Mouse (Mus musculus) testis, adult 2 months (tissue): ENCODE results near the gene Spata25. TPM values are rescaled to one million over a fixed set of nuclear protein-coding genes. Genes with fewer than 3 reads are reported as not detected.
A peak's percentile ranks its signal among the peaks of the same experiment; 100 is the strongest.
"Not testable (repeated sequence)": the region's sequence is repeated elsewhere in the genome, so short reads cannot be mapped to it uniquely, and the experiment has no call there.

Experiments
- H3K27ac ChIP-seq: fragments of 200-500 bp; 2 replicates; pipeline ENCODE4 v1.5.1; 2012; ENCODE audit warnings: low read depth, low read length; ENCODE audit not compliant: control insufficient read depth, insufficient read depth
- H3K27me3 ChIP-seq: fragments of 200-500 bp; 2 replicates; pipeline ENCODE4 v1.6.1; 2012; ENCODE audit warnings: mild to moderate bottlenecking, low read length, moderate library complexity; ENCODE audit not compliant: control insufficient read depth, insufficient read depth
- H3K36me3 ChIP-seq: fragments of 200-500 bp; 2 replicates; pipeline ENCODE4 v1.6.1; 2012; ENCODE audit warnings: mild to moderate bottlenecking, low read length; ENCODE audit not compliant: control insufficient read depth, insufficient read depth
- H3K4me1 ChIP-seq: fragments of 200-500 bp; 2 replicates; pipeline ENCODE4 v1.6.1; 2012; ENCODE audit warnings: low read length; ENCODE audit not compliant: control insufficient read depth, insufficient read depth
- H3K4me3 ChIP-seq: fragments of 200-500 bp; 2 replicates; pipeline ENCODE4 v1.5.1; 2012; ENCODE audit warnings: low read depth, mild to moderate bottlenecking, low read length, moderate library complexity, mixed read lengths; ENCODE audit not compliant: control insufficient read depth
- CTCF ChIP-seq: fragments of 200-500 bp; IDR thresholded peaks from 2 replicates; pipeline ENCODE4 v1.5.1; 2012; ENCODE audit warnings: low read depth, mild to moderate bottlenecking, inconsistent platforms, low read length, moderate library complexity; ENCODE audit not compliant: control insufficient read depth, insufficient read depth, insufficient replicate concordance
- POLR2A ChIP-seq: fragments of 200-500 bp; IDR thresholded peaks from 2 replicates; pipeline ENCODE4 v1.6.1; 2012; ENCODE audit warnings: low read depth, mild to moderate bottlenecking, inconsistent platforms, low read length, moderate library complexity; ENCODE audit not compliant: control insufficient read depth
- polyA plus RNA-seq: library from polyadenylated mRNA; depleted of rRNA; stranded (reverse); fragments of >200 nt; gene quantifications from 2 replicates; pipeline ENCODE4 v1.2.3, GENCODE M21; 2012

Gene Spata25
- polyA plus RNA-seq, 1 experiment = 154 TPM

DNA sequence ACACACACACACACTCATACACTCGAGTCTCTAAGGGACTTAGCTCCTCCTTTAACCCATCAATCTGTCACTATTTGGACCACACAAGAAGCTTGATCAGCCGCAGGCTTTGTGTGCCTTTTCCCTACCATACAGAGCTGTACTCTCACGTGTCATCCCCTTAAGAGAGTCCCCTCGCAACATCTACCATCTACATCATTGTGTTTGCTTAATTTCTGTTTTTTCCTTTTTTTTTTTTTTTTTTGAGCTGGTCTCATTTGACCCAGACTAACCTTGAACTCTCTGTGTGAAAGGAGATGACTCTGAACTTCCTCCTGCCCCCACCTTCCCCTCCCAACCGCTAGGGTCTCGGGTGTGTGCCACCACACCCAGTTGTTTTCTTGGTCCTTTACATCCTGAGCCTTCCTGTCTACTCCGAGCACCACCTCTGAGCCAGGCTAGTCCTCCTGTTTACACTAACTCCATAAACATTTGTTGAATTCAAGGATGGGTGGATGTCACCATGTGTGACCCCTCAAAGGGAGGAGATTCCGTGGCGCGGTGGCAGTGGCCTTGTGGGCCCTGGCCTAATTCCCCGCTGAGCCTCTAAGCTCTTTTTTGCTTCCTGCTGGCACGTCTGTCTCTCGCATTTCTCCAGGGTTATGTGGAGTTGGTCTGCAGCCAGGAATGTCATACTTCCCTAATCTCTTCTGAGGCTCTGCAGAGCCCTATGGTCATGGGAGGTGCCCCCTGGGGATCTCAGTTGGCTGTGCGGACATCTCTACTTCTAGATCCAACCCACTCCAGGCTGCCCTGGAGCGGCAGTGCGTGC lies 38.6 kb upstream of the Spata25 start:
- peak overlapping the region; percentile 63 for H3K27ac ChIP-seq

DNA sequence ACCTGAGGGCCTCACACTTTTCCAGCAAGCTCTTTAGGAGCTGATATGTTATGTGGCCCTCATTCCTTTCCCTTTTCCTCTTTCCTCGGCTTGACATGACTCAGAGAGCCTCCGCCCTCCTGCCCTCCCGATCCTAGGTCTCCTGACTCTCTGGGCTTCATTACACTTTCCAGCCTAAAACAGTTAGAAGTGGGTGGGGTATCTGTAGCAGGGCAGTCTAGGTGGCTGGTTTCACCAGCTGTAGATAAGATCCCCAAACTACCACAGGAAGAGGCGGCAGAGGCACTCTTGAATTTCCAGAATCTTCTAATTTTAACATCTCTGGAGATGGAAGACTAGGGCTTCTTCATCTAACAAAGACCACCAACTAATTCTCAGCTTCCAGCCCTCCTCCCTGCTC lies 36.3 kb upstream of the Spata25 start:
- no peak overlapping the region for H3K27ac ChIP-seq
- H3K27me3 ChIP-seq = no peaks in the 10 kb centered on the region
- no peaks in the 10 kb centered on the region for H3K36me3 ChIP-seq
- H3K4me1 ChIP-seq = peaks cover 10% of the 10 kb centered on the region
- no peak overlapping the region for H3K4me3 ChIP-seq
- no peak for TF ChIP-seq POLR2A
- no peak for TF ChIP-seq CTCF

More for the DNA sequence above, 38.6 kb upstream of the Spata25 start:
- no peak for TF ChIP-seq POLR2A
- H3K4me1 ChIP-seq = peaks cover 10% of the 10 kb centered on the region
- no peaks in the 10 kb centered on the region for H3K27me3 ChIP-seq
- no peaks in the 10 kb centered on the region for H3K36me3 ChIP-seq
- no peak overlapping the region for H3K4me3 ChIP-seq

DNA sequence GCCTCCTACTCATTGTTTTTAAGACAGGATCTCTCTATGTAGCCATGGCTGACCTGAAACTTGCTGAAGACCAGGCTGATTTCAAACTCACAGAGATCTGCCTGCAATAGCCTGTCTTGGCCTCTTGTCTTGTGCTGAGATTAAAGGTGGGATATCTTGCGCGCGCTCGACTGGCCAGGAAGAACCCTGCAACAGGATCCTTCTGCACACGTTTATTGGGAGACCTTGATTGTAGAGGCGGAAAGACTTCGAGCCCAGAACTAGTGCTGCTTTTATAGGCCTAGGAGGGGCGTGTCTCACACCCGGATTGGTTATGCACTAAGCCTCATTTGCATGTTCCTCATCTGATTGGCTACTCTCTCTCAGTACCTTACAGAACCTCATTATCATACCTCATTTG lies 35.1 kb upstream of the Spata25 start:
- H3K4me1 ChIP-seq = peaks cover 10% of the 10 kb centered on the region
- not testable (repeated sequence) for H3K4me3 ChIP-seq, H3K27me3 ChIP-seq, H3K36me3 ChIP-seq, H3K27ac ChIP-seq

DNA sequence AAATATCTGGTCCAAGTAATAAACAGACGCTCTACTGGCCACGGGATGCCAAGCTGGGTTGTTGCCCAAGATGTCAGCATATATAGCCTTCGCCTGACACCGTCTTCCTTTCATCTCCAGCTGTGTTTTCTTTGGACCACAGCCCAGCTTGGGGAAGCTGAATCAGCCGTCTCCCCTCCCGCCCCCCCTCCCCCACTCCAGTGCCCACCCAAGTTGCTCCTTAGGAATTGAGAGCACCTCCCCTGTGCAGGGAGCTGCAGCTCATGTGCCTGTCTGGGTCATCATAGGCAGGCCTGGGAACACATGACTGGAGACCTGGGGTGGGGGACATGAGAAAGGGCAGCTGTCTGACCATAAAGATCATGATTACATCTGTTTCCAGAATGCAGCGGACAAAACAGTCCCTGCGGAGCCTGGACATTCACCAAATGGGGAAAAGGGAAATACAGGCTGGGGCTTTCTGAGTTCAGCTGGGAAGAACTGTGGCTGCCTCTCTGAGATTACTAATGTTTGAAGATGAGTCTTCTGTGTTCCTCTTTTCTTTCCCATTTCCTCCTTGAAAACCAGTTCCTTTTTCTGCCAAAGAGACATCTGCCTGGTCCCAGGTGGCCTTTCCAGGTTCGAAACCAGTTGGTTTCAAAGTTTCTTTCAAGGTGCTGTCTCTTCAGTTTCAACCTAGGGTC lies 34.0 kb upstream of the Spata25 start:
- H3K4me3 ChIP-seq = no peak overlapping the region
- no peaks in the 10 kb centered on the region for H3K27me3 ChIP-seq
- no peak for TF ChIP-seq POLR2A
- H3K4me1 ChIP-seq = peaks cover 5% of the 10 kb centered on the region
- no peaks in the 10 kb centered on the region for H3K36me3 ChIP-seq
- H3K27ac ChIP-seq = peak overlapping the region; percentile 72

DNA sequence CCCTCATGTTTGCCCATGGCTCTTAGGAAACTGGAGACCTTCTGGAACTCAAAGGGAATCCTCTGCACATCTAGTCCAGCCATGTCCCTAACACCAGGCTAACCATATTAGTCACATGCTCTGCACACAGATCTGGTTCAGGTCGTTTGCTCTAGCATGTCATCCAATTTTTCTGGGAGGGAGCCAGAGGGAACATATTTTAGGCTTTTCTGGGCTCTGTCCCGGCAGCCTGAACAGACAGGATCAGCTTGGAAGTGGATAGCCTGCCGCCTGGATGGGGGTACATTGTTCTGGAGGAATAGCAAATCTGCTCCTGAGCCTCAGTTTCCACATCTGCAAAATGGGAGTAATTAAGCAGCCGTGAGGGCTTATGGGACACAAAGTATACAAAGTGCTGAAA lies 32.8 kb upstream of the Spata25 start:
- H3K4me3 ChIP-seq = no peak overlapping the region
- no peaks in the 10 kb centered on the region for H3K27me3 ChIP-seq
- no peaks in the 10 kb centered on the region for H3K36me3 ChIP-seq
- H3K4me1 ChIP-seq = peaks cover 7% of the 10 kb centered on the region
- no peak for TF ChIP-seq POLR2A
- TF ChIP-seq CTCF = no peak
- H3K27ac ChIP-seq = no peak overlapping the region; the same call in 1 of the 2 replicates

DNA sequence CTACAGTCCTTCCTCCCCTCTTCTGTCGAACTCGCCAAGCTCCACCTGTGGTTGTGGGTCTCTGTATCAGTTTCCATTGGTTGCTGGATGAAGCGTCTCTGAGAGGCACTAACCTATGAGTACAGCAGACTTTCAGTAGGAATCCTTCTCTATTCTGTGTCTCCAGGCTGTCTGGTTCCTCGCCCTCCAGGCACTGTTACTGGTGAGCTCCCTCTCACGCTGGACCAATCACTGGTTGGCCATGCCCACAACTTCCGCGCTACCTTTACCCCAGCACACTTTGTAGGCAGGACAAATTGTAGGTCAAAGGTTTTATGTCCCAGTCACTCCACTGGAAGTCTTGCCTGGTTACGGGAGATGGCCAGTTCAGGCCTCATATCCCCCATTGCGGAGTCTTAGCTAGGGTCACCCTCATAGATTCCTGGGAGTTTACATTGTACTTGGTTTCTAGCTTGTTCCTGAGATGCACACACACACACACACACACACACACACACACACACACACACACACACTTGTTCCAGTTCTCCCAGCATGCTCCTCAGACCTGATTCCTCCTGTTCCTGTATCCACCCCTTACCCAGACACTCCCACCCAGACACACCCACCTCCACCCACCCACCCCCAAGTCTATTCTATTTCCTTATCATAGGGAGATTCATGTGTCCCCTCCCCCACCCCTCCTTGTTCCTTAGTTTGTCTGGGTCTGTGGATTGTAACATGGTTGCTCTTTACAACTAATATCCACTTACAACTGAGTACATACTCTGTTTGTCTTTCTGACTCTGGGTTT lies 31.5 kb upstream of the Spata25 start:
- TF ChIP-seq POLR2A (no peak), CTCF (no peak)
- H3K4me1 ChIP-seq = peaks cover 7% of the 10 kb centered on the region
- no peak overlapping the region for H3K4me3 ChIP-seq
- no peaks in the 10 kb centered on the region for H3K36me3 ChIP-seq
- H3K27me3 ChIP-seq = no peaks in the 10 kb centered on the region
- H3K27ac ChIP-seq = no peak overlapping the region

DNA sequence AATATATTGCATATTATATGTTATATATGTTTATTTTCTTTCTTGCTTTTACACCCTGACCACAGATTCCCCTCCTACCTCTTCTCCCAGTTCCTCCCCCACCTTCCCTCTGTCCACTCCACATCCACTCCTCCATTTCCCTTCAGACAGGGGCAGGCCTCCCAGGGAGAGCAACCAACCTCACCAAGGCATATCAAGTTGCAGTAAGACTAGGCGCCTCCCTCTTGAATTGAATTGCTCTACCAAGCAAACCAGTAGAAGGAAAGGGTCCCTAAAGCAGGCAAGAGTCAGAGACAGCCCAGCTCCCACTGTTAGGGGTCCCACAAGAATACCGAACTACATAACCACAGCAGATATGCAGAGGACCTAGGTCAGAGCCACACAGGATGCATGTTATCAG lies 30.8 kb upstream of the Spata25 start:
- Histone ChIP-seq H3K4me3 (no peak overlapping the region), H3K27ac (no peak overlapping the region), H3K4me1 (peaks cover 7% of the 10 kb centered on the region), H3K27me3 (no peaks in the 10 kb centered on the region), H3K36me3 (no peaks in the 10 kb centered on the region)
- TF ChIP-seq POLR2A (no peak), CTCF (no peak)
